Mouse (Mus musculus) hindbrain, embryonic 13.5 days (tissue): ENCODE measurements around the gene Smad6. TPM values are rescaled to one million over a fixed set of nuclear protein-coding genes. Genes with fewer than 3 reads are reported as not detected.
A peak's percentile ranks its signal among the peaks of the same experiment; 100 is the strongest.

ENCODE experiments used
- ATAC-seq: fragments of 200-750 bp; cut with Nextera tagmentation; 2 replicates; pipeline ENCODE4 v1.8.0; 2017; ENCODE audit warnings: moderate TSS enrichment; ENCODE audit not compliant: low FRiP score
- H3K27ac ChIP-seq: fragments of 300-500 bp; sonication (generic); 2 replicates; pipeline ENCODE4 v1.5.1; 2015; ENCODE audit warnings: inconsistent platforms, mild to moderate bottlenecking, moderate library complexity
- H3K27me3 ChIP-seq: fragments of 300-500 bp; sonication (generic); 2 replicates; pipeline ENCODE4 v1.6.1; 2015; ENCODE audit warnings: mild to moderate bottlenecking, inconsistent platforms
- H3K36me3 ChIP-seq: fragments of 300-500 bp; sonication (generic); 2 replicates; pipeline ENCODE4 v1.6.1; 2015; ENCODE audit warnings: mild to moderate bottlenecking, inconsistent platforms
- H3K4me1 ChIP-seq: fragments of 300-500 bp; sonication (generic); replicated peaks from 2 replicates; pipeline ENCODE4 v1.6.1; 2015; ENCODE audit warnings: inconsistent platforms
- H3K4me2 ChIP-seq: fragments of 300-500 bp; sonication (generic); 2 replicates; pipeline ENCODE4 v1.6.1; 2015; ENCODE audit warnings: inconsistent platforms, mild to moderate bottlenecking, moderate library complexity
- H3K4me3 ChIP-seq: fragments of 300-500 bp; sonication (generic); 2 replicates; pipeline ENCODE4 v1.5.1; 2015; ENCODE audit warnings: mild to moderate bottlenecking, inconsistent platforms
- H3K9ac ChIP-seq: fragments of 300-500 bp; sonication (generic); 2 replicates; pipeline ENCODE4 v1.6.1; 2015; ENCODE audit warnings: mild to moderate bottlenecking, inconsistent platforms
- H3K9me3 ChIP-seq: fragments of 300-500 bp; sonication (generic); 2 replicates; pipeline ENCODE4 v1.6.1; 2016; ENCODE audit warnings: inconsistent platforms
- WGBS: fragments of 180-500 bp; shearing (Covaris S2); methylation state at CpG from one replicate; pipeline ENCODE4 v1.1.7; 2015; 5-methylcytosine and 5-hydroxymethylcytosine counted together
- polyA plus RNA-seq: library from polyadenylated mRNA; unstranded; fragments of >200 nt; fragmentation: Nextera tagmentation; extraction: Ambion mirVana; gene quantifications from 2 replicates; pipeline ENCODE4 v1.2.1, GENCODE M21; 2015

Gene Smad6
- polyA plus RNA-seq, 1 experiment from 2014 or later: 2.8 TPM

- H3K4me3 ChIP-seq: no peak overlapping the region
- 88% methylated on average over 9 of the region's 9 CpGs for WGBS
These were observed 22.7 kb downstream of the Smad6 start for GRCm38 (mm10) chr9:63999194-63999593.

GRCm38 (mm10) chr9:63998026-63998425, 23.8 kb downstream of the Smad6 start:
- no peaks in the 10 kb centered on the region for H3K36me3 ChIP-seq
- H3K9ac ChIP-seq: no peak overlapping the region
- no peaks in the 10 kb centered on the region for H3K27me3 ChIP-seq
- no peak overlapping the region for H3K4me3 ChIP-seq
- WGBS: 81% methylated on average over 14 of the region's 14 CpGs
- peak overlapping the region; percentile 30; the same call in 1 of the 2 replicates for H3K27ac ChIP-seq
- H3K4me2 ChIP-seq: no peak overlapping the region
- H3K4me1 ChIP-seq: peaks cover 31% of the 10 kb centered on the region
- H3K9me3 ChIP-seq: no peaks in the 10 kb centered on the region
- no peak for ATAC-seq

More at GRCm38 (mm10) chr9:63999194-63999593, 22.7 kb downstream of the Smad6 start:
- Histone ChIP-seq H3K27me3 (no peaks in the 10 kb centered on the region), H3K36me3 (no peaks in the 10 kb centered on the region), H3K4me1 (peaks cover 36% of the 10 kb centered on the region), H3K9me3 (no peaks in the 10 kb centered on the region), H3K4me2 (no peak overlapping the region), H3K9ac (no peak overlapping the region), H3K27ac (no peak overlapping the region)
- no peak for ATAC-seq

- no peak overlapping the region for H3K4me3 ChIP-seq
- no peaks in the 10 kb centered on the region for H3K9me3 ChIP-seq
- WGBS: 71% methylated on average over 4 of the region's 4 CpGs
- H3K27ac ChIP-seq: peak overlapping the region; percentile 30; the same call in 1 of the 2 replicates
- no peak overlapping the region for H3K4me2 ChIP-seq
- no peak overlapping the region for H3K9ac ChIP-seq
- H3K4me1 ChIP-seq: peaks cover 28% of the 10 kb centered on the region
- H3K27me3 ChIP-seq: no peaks in the 10 kb centered on the region
- 0 out of 2 replicates have a peak, but pooled peaks have one; percentile 17 for ATAC-seq
- no peaks in the 10 kb centered on the region for H3K36me3 ChIP-seq
These were observed 24.4 kb downstream of the Smad6 start for GRCm38 (mm10) chr9:63997439-63997838.

GRCm38 (mm10) chr9:63993256-63993655, 28.6 kb downstream of the Smad6 start:
- Histone ChIP-seq H3K9me3 (no peaks in the 10 kb centered on the region), H3K27me3 (no peaks in the 10 kb centered on the region), H3K4me1 (peaks cover 15% of the 10 kb centered on the region), H3K4me3 (no peak overlapping the region), H3K9ac (no peak overlapping the region), H3K36me3 (no peaks in the 10 kb centered on the region), H3K4me2 (no peak overlapping the region), H3K27ac (no peak overlapping the region)
- WGBS: 91% methylated on average over 5 of the region's 5 CpGs
- ATAC-seq: no peak

GRCm38 (mm10) chr9:63992761-63993160, 29.1 kb downstream of the Smad6 start:
- ATAC-seq: no peak
- no peak overlapping the region for H3K9ac ChIP-seq
- WGBS: 68% methylated on average over 4 of the region's 4 CpGs
- H3K4me3 ChIP-seq: no peak overlapping the region
- H3K9me3 ChIP-seq: no peaks in the 10 kb centered on the region
- H3K27me3 ChIP-seq: no peaks in the 10 kb centered on the region
- H3K4me1 ChIP-seq: peaks cover 10% of the 10 kb centered on the region
- no peak overlapping the region for H3K4me2 ChIP-seq
- H3K36me3 ChIP-seq: no peaks in the 10 kb centered on the region
- H3K27ac ChIP-seq: no peak overlapping the region

GRCm38 (mm10) chr9:63991193-63991592, 30.7 kb downstream of the Smad6 start:
- ATAC-seq: no peak
- no peak overlapping the region for H3K4me3 ChIP-seq
- H3K9ac ChIP-seq: no peak overlapping the region
- H3K4me1 ChIP-seq: peaks cover 11% of the 10 kb centered on the region; the same call in 1 of the 2 replicates
- H3K9me3 ChIP-seq: no peaks in the 10 kb centered on the region
- no peaks in the 10 kb centered on the region for H3K36me3 ChIP-seq
- WGBS: 69% methylated on average over 4 of the region's 4 CpGs
- no peak overlapping the region for H3K4me2 ChIP-seq
- H3K27ac ChIP-seq: no peak overlapping the region
- no peaks in the 10 kb centered on the region for H3K27me3 ChIP-seq

GRCm38 (mm10) chr9:63989641-63990040, 32.2 kb downstream of the Smad6 start:
- Histone ChIP-seq H3K27ac (no peak overlapping the region), H3K36me3 (no peaks in the 10 kb centered on the region), H3K4me3 (no peak overlapping the region), H3K9ac (no peak overlapping the region), H3K4me2 (no peak overlapping the region), H3K4me1 (peaks cover 11% of the 10 kb centered on the region; the same call in 1 of the 2 replicates), H3K27me3 (no peaks in the 10 kb centered on the region), H3K9me3 (no peaks in the 10 kb centered on the region)
- ATAC-seq: no peak
- 73% methylated on average over 8 of the region's 8 CpGs for WGBS

GRCm38 (mm10) chr9:63989214-63989613, 32.6 kb downstream of the Smad6 start:
- WGBS: 90% methylated on average over 12 of the region's 12 CpGs
- Histone ChIP-seq H3K36me3 (no peaks in the 10 kb centered on the region), H3K9me3 (no peaks in the 10 kb centered on the region), H3K27me3 (no peaks in the 10 kb centered on the region), H3K4me1 (peaks cover 16% of the 10 kb centered on the region; the same call in 1 of the 2 replicates), H3K27ac (no peak overlapping the region), H3K9ac (no peak overlapping the region), H3K4me3 (no peak overlapping the region), H3K4me2 (no peak overlapping the region)
- no peak for ATAC-seq

- Histone ChIP-seq H3K9me3 (no peaks in the 10 kb centered on the region), H3K36me3 (no peaks in the 10 kb centered on the region), H3K4me3 (no peak overlapping the region), H3K27me3 (no peaks in the 10 kb centered on the region), H3K4me2 (no peak overlapping the region), H3K9ac (no peak overlapping the region), H3K27ac (no peak overlapping the region), H3K4me1 (peaks cover 36% of the 10 kb centered on the region)
- ATAC-seq: no peak
- WGBS: 74% methylated on average over 6 of the region's 6 CpGs
These were observed 36.7 kb downstream of the Smad6 start for GRCm38 (mm10) chr9:63985125-63985524.

GRCm38 (mm10) chr9:63982937-63983632, 38.8 kb downstream of the Smad6 start:
- H3K4me2 ChIP-seq: no peak overlapping the region
- 71% methylated on average over 12 of the region's 12 CpGs for WGBS
- no peaks in the 10 kb centered on the region for H3K36me3 ChIP-seq
- H3K4me1 ChIP-seq: peaks cover 37% of the 10 kb centered on the region
- H3K4me3 ChIP-seq: no peak overlapping the region
- no peaks in the 10 kb centered on the region for H3K9me3 ChIP-seq
- 0 out of 2 replicates have a peak, but pooled peaks cover 4% of the 10 kb centered on the region for H3K27me3 ChIP-seq
- no peak overlapping the region for H3K9ac ChIP-seq
- H3K27ac ChIP-seq: no peak overlapping the region
- no peak for ATAC-seq

- no peak for ATAC-seq
- H3K27me3 ChIP-seq: 0 out of 2 replicates have a peak, but pooled peaks cover 4% of the 10 kb centered on the region
- no peaks in the 10 kb centered on the region for H3K9me3 ChIP-seq
- H3K4me1 ChIP-seq: peaks cover 36% of the 10 kb centered on the region
- H3K9ac ChIP-seq: no peak overlapping the region
- no peak overlapping the region for H3K4me2 ChIP-seq
- H3K4me3 ChIP-seq: no peak overlapping the region
- 83% methylated on average over 4 of the region's 4 CpGs for WGBS
- no peak overlapping the region for H3K27ac ChIP-seq
- H3K36me3 ChIP-seq: no peaks in the 10 kb centered on the region
These were observed 39.9 kb downstream of the Smad6 start for GRCm38 (mm10) chr9:63981912-63982311.

- Histone ChIP-seq H3K36me3 (no peaks in the 10 kb centered on the region), H3K27ac (no peak overlapping the region), H3K9me3 (no peaks in the 10 kb centered on the region), H3K27me3 (0 out of 2 replicates have a peak, but pooled peaks cover 4% of the 10 kb centered on the region), H3K4me3 (no peak overlapping the region), H3K9ac (no peak overlapping the region), H3K4me2 (no peak overlapping the region), H3K4me1 (peaks cover 36% of the 10 kb centered on the region)
- no peak for ATAC-seq
- WGBS: 87% methylated on average over 4 of the region's 4 CpGs
These were observed 40.5 kb downstream of the Smad6 start for GRCm38 (mm10) chr9:63981371-63981770.
